Mouse (Mus musculus) left cerebral cortex, adult 2 months (tissue): ENCODE results near the gene Slc28a1. TPM values are rescaled to one million over a fixed set of nuclear protein-coding genes. Genes with fewer than 3 reads are reported as not detected.
"Not testable (repeated sequence)": the region's sequence is repeated elsewhere in the genome, so short reads cannot be mapped to it uniquely, and the experiment has no call there.

Source experiments
- DNase-seq, 2 experiments: peaks; one replicate each; pipeline ENCODE4 v3.0.0; 2021 to 2022; ENCODE audit warnings: low spot score in 2 of 2, mixed read lengths in 1 of 2; ENCODE audit errors: extremely low spot score in 1 of 2
- H3K27ac ChIP-seq: fragments of 200-600 bp; 2 replicates; pipeline ENCODE4 v1.8.1; 2022
- H3K4me3 ChIP-seq: fragments of 200-600 bp; 2 replicates; pipeline ENCODE4 v1.8.1; 2022
- CTCF ChIP-seq: fragments of 200-600 bp; IDR thresholded peaks from 2 replicates; pipeline ENCODE4 v1.8.1; 2022; ENCODE audit warnings: antibody characterized with exemption, mild to moderate bottlenecking, moderate library complexity
- intact Hi-C: fragments of 180-260 bp; cut with DNase I; formaldehyde crosslinking; loops from one replicate; pipeline ENCODE4 v1.15.1; 2025
- total RNA-seq, 2 experiments: library from RNA; stranded (reverse); gene quantifications; 2 replicates each; pipeline ENCODE4 v1.2.3; 2021

Gene Slc28a1
- total RNA-seq, 2 experiments from 2014 or later = 0.11 to 0.23 TPM

GRCm38 (mm10) chr7:81152826-81153225, 38.2 kb downstream of the Slc28a1 start:
- H3K27ac ChIP-seq = no peak overlapping the region
- intact Hi-C loops = loop anchor here (10.0 kb wide), 2 partner anchors 268 to 418 kb away; no protein-coding TSS in a partner anchor
- DNase-seq = no peak
- H3K4me3 ChIP-seq = no peak overlapping the region
- TF ChIP-seq CTCF = no peak

GRCm38 (mm10) chr7:81153327-81153726, 38.7 kb downstream of the Slc28a1 start:
- no peak for DNase-seq
- no peak overlapping the region for H3K27ac ChIP-seq
- no peak for TF ChIP-seq CTCF
- intact Hi-C loops = loop anchor here (10.0 kb wide), 2 partner anchors 269 to 419 kb away; no protein-coding TSS in a partner anchor
- H3K4me3 ChIP-seq = no peak overlapping the region

GRCm38 (mm10) chr7:81154244-81154643, 39.6 kb downstream of the Slc28a1 start:
- intact Hi-C loops = loop anchor here (10.0 kb wide), 2 partner anchors 269 to 419 kb away; no protein-coding TSS in a partner anchor
- DNase-seq, H3K4me3 ChIP-seq, H3K27ac ChIP-seq: not testable (repeated sequence)

GRCm38 (mm10) chr7:81154960-81155359, 40.4 kb downstream of the Slc28a1 start:
- DNase-seq = peak; percentile 34 to 44
- H3K27ac ChIP-seq = no peak overlapping the region
- H3K4me3 ChIP-seq = no peak overlapping the region
- intact Hi-C loops = loop anchor here (1.0 to 10.0 kb wide), 4 partner anchors 208 to 420 kb away; partner anchors contain the start of gene Sec11a
- peak; percentile 95 for TF ChIP-seq CTCF

- no peak overlapping the region for H3K27ac ChIP-seq
- intact Hi-C loops = loop anchor here (10.0 kb wide), 2 partner anchors 274 to 424 kb away; no protein-coding TSS in a partner anchor
These were observed 44.3 kb downstream of the Slc28a1 start for GRCm38 (mm10) chr7:81158933-81159332.

GRCm38 (mm10) chr7:81161666-81162065, 47.1 kb downstream of the Slc28a1 start:
- intact Hi-C loops = loop anchor here (10.0 kb wide), 1 partner anchor 413 kb away; the partner anchor contains the start of gene Whamm
- Histone ChIP-seq H3K4me3 (no peak overlapping the region), H3K27ac (no peak overlapping the region)
- no peak for DNase-seq
- TF ChIP-seq CTCF = peak; percentile 54

More at GRCm38 (mm10) chr7:81158933-81159332, 44.3 kb downstream of the Slc28a1 start:
- no peak for DNase-seq
- TF ChIP-seq CTCF = no peak
- H3K4me3 ChIP-seq = no peak overlapping the region

GRCm38 (mm10) chr7:81162345-81162744, 47.7 kb downstream of the Slc28a1 start:
- H3K4me3 ChIP-seq = no peak overlapping the region
- H3K27ac ChIP-seq = no peak overlapping the region
- peak; percentile 70 to 81 for DNase-seq
- peak; percentile 83 for TF ChIP-seq CTCF
- intact Hi-C loops = loop anchor here (10.0 kb wide), 1 partner anchor 412 kb away; the partner anchor contains the start of gene Whamm

- no peak; the same call in 1 of the 2 replicates for TF ChIP-seq CTCF
- H3K4me3 ChIP-seq = no peak overlapping the region
- intact Hi-C loops = loop anchor here (10.0 kb wide), 1 partner anchor 410 kb away; the partner anchor contains the start of gene Whamm
These were observed 49.8 kb downstream of the Slc28a1 start for GRCm38 (mm10) chr7:81164411-81164810.

GRCm38 (mm10) chr7:81167124-81167523, 52.5 kb downstream of the Slc28a1 start:
- no peak overlapping the region for H3K27ac ChIP-seq
- intact Hi-C loops = loop anchor here (1.0 to 10.0 kb wide), 3 partner anchors 174 to 610 kb away; partner anchors contain the start of gene Whamm

More at GRCm38 (mm10) chr7:81164411-81164810, 49.8 kb downstream of the Slc28a1 start:
- no peak overlapping the region for H3K27ac ChIP-seq
- DNase-seq = no peak

GRCm38 (mm10) chr7:81169351-81169750, 54.8 kb downstream of the Slc28a1 start:
- no peak for DNase-seq
- Histone ChIP-seq H3K27ac (no peak overlapping the region), H3K4me3 (no peak overlapping the region)
- intact Hi-C loops = loop anchor here (5.0 to 10.0 kb wide), 2 partner anchors 405 to 608 kb away; partner anchors contain the start of gene Whamm
- no peak for TF ChIP-seq CTCF

More at GRCm38 (mm10) chr7:81167124-81167523, 52.5 kb downstream of the Slc28a1 start:
- DNase-seq = peak in 1 of 2 experiments; percentile 23
- H3K4me3 ChIP-seq = no peak overlapping the region
- peak; percentile 86 for TF ChIP-seq CTCF

- Histone ChIP-seq H3K4me3 (no peak overlapping the region), H3K27ac (no peak overlapping the region)
- no peak for TF ChIP-seq CTCF
- intact Hi-C loops = no loop called here
- DNase-seq = no peak
These were observed 59.3 kb downstream of the Slc28a1 start for GRCm38 (mm10) chr7:81173931-81174330.

GRCm38 (mm10) chr7:81174654-81175053, 60.1 kb downstream of the Slc28a1 start:
- Histone ChIP-seq H3K27ac (no peak overlapping the region), H3K4me3 (no peak overlapping the region)
- TF ChIP-seq CTCF = no peak
- no peak for DNase-seq
- intact Hi-C loops = no loop called here
